Mouse (Mus musculus): ENCODE results near the gene Aldh6a1.

Aldh6a1 gene

DNA sequence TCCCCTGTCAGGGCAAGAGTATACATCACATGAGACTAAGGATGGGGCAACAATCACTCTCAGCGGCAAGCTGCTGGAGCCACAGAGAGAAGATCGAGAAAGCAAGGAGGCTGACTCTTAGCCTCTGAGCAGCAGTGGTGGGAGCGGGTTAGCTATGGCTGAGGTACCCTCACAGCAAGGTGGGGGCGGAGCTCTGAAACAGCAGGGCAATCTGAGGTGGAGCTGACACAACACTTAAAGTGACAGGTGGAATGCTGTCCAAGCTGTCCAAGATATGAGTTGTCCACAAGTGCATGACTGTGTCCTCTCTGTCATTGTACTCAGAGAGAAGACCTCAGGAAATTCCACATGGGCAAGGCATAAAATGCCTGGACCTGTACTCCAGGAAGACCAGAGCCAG is 68.4 kb downstream of the Aldh6a1 start:
- DNase-seq (ENCODE audit: low read depth, low spot score) = no peak
